In genomic region chr12:25093241-25093774, GRCm38 (mm10) we compare ENCODE assay signal across 8 mouse cellular contexts. TPM values are rescaled to one million over a fixed set of nuclear protein-coding genes. Genes with fewer than 3 reads are reported as not detected.
A peak's percentile ranks its signal among the peaks of the same experiment; 100 is the strongest.
DNase-seq lines count a peak whose midpoint lies in the region; ATAC-seq and TF ChIP-seq lines count a peak whose summit lies in the region.

No protein-coding gene starts in this region.

- ATAC-seq in embryonic facial prominence, embryonic 15.5 days (ENCODE audit: insufficient number of reproducible peaks, low FRiP score, low TSS enrichment, low read depth), result no peak
- ATAC-seq in stomach, embryonic 16.5 days (ENCODE audit: insufficient read depth, low FRiP score), result no peak

- peak overlapping the region; percentile 14 for H3K4me3 ChIP-seq in C2C12 (ENCODE audit: insufficient read depth, poor library complexity, severe bottlenecking)
- peak overlapping the region; percentile 39 for H3K4me3 ChIP-seq in embryonic facial prominence, embryonic 15.5 days (replicated peaks)
- peak overlapping the region; percentile 41 for H3K4me3 ChIP-seq in kidney, adult 2 months (ENCODE audit: insufficient read depth, low read depth, low read length)
- peak overlapping the region; percentile 46 for H3K4me3 ChIP-seq in stomach, embryonic 16.5 days (replicated peaks; ENCODE audit: low read length)

- peak; percentile 90 for TF ChIP-seq POLR2A in kidney, adult 2 months (IDR thresholded peaks at IDR 0.05; ENCODE audit: low read depth, low read length)

- H3K36me3 ChIP-seq in C2C12 (ENCODE audit: control insufficient read depth, insufficient read depth), result peaks cover 18% of the 10 kb centered on the region
- H3K36me3 ChIP-seq in embryonic facial prominence, embryonic 15.5 days, result no peaks in the 10 kb centered on the region
- no peaks in the 10 kb centered on the region for H3K36me3 ChIP-seq in kidney, adult 2 months (ENCODE audit: control insufficient read depth, insufficient read depth, low read length)
- no peaks in the 10 kb centered on the region for H3K36me3 ChIP-seq in stomach, embryonic 16.5 days (ENCODE audit: control insufficient read depth, insufficient read depth, low read length)

- no peaks in the 10 kb centered on the region for H3K27me3 ChIP-seq in C2C12 (ENCODE audit: control insufficient read depth, insufficient read depth, insufficient read length)
- H3K27me3 ChIP-seq in embryonic facial prominence, embryonic 15.5 days, result no peaks in the 10 kb centered on the region
- H3K27me3 ChIP-seq in kidney, adult 2 months (replicated peaks; ENCODE audit: control insufficient read depth, insufficient read depth, low read length), result no peaks in the 10 kb centered on the region
- H3K27me3 ChIP-seq in stomach, embryonic 16.5 days (ENCODE audit: control insufficient read depth, insufficient read depth, low read length), result no peaks in the 10 kb centered on the region

- H3ac ChIP-seq in C2C12 (ENCODE audit: control insufficient read depth, insufficient read length, low read depth), result peak overlapping the region; percentile 60

- no peaks in the 10 kb centered on the region for H3K9me3 ChIP-seq in embryonic facial prominence, embryonic 15.5 days (replicated peaks)
- no peaks in the 10 kb centered on the region for H3K9me3 ChIP-seq in stomach, embryonic 16.5 days (replicated peaks; ENCODE audit: control insufficient read depth, low read length)

- peaks cover 31% of the 10 kb centered on the region for H3K79me2 ChIP-seq in C2C12 (ENCODE audit: control insufficient read depth, insufficient read depth)

- WGBS in embryonic facial prominence, embryonic 15.5 days, result 12% methylated on average over 11 of the region's 11 CpGs
- WGBS in kidney, adult 2 months, result 14% methylated on average over 11 of the region's 11 CpGs
- 24% methylated on average over 11 of the region's 11 CpGs for WGBS in stomach, embryonic 16.5 days

- peak overlapping the region; percentile 51; the same call in 1 of the 2 replicates for H3K27ac ChIP-seq in embryonic facial prominence, embryonic 15.5 days (replicated peaks)
- peak overlapping the region; percentile 54 for H3K27ac ChIP-seq in kidney, adult 2 months (ENCODE audit: insufficient read depth, low read depth, low read length)
- peak overlapping the region; percentile 80 for H3K27ac ChIP-seq in stomach, embryonic 16.5 days (ENCODE audit: low read length)

- peaks cover 30% of the 10 kb centered on the region for H3K4me1 ChIP-seq in embryonic facial prominence, embryonic 15.5 days
- no peaks in the 10 kb centered on the region; the same call in 1 of the 2 replicates for H3K4me1 ChIP-seq in kidney, adult 2 months (ENCODE audit: control insufficient read depth, insufficient read depth, low read length)
- H3K4me1 ChIP-seq in stomach, embryonic 16.5 days (ENCODE audit: control insufficient read depth, insufficient read depth, low read length), result peaks cover 24% of the 10 kb centered on the region

- H3K4me2 ChIP-seq in embryonic facial prominence, embryonic 15.5 days (replicated peaks), result peak overlapping the region; percentile 57
- peak overlapping the region; percentile 80 for H3K4me2 ChIP-seq in stomach, embryonic 16.5 days (ENCODE audit: low read depth, low read length)

- H3K9ac ChIP-seq in embryonic facial prominence, embryonic 15.5 days, result no peak overlapping the region
- H3K9ac ChIP-seq in stomach, embryonic 16.5 days (ENCODE audit: low read length), result peak overlapping the region; percentile 68

- DNase-seq in cerebellum, adult 11-12 months, result peak; percentile 25
- DNase-seq in cerebellum, adult 11 months, result no peak
- DNase-seq in kidney, adult 2 months, result peak; percentile 89
- peak; percentile 17 for DNase-seq in lung, postnatal 10 days
- no peak for DNase-seq in layer of hippocampus, postnatal 25 days (ENCODE audit: extremely low spot score in 1 of 2, low spot score in 1 of 2)

- no peak for TF ChIP-seq CTCF in C2C12 (IDR thresholded peaks at IDR 0.05; ENCODE audit: control insufficient read depth, insufficient read depth, insufficient read length)
- TF ChIP-seq CTCF in kidney, adult 2 months (conservative IDR thresholded peaks at IDR 0.05; ENCODE audit: insufficient read depth, insufficient read length, low read depth, low read length), result no peak

- peaks cover 23% of the 10 kb centered on the region for H3K79me3 ChIP-seq in C2C12 (ENCODE audit: low read depth)

TF ChIP-seq in C2C12, 6 proteins besides CTCF, POLR2A, EP300 and RAD21:
- TF ChIP-seq USF1 (IDR thresholded peaks at IDR 0.05; ENCODE audit: low read depth) (no peak), CEBPB (IDR thresholded peaks at IDR 0.05; ENCODE audit: low read depth) (no peak), MYOD1 (IDR thresholded peaks at IDR 0.05; ENCODE audit: control insufficient read depth, insufficient read length, low read depth) (no peak), MYOG (IDR thresholded peaks at IDR 0.05; ENCODE audit: control insufficient read depth, extremely low read depth, insufficient read length) (no peak), FOSL1 (IDR thresholded peaks at IDR 0.05; ENCODE audit: insufficient read depth, low read length, poor library complexity, severe bottlenecking) (no peak), MAX (IDR thresholded peaks at IDR 0.05) (no peak)

RNA-seq across cellular contexts. Expression of gene Id2, which starts 3.6 kb away (rescaled TPM):
- polyA plus RNA-seq in C2C12 (2012; fragmentation: generic; extraction: Trizol), result 68.1 TPM
- polyA plus RNA-seq in embryonic facial prominence, embryonic 15.5 days (2015; fragmentation: Nextera tagmentation; extraction: Ambion mirVana), result 295 and 296 TPM in 2 replicates
- polyA plus RNA-seq in kidney, adult 2 months (2012; rRNA removed), result 476 and 599 TPM in 2 replicates
- polyA plus RNA-seq in stomach, embryonic 16.5 days (2015; fragmentation: Nextera tagmentation; extraction: Ambion mirVana), result 324 and 325 TPM in 2 replicates
- total RNA-seq in layer of hippocampus, postnatal 25 days (2021), result 100 to 1,000 TPM in 1 of 2 experiments, 10 to 100 TPM in 1; 91.6 to 124 TPM

Comparison
In these comparisons a context has a peak if more than half of its experiments do, and no peak if none do; other contexts are left out.
1. DNase-seq: peak in cerebellum, adult 11-12 months (single experiment), kidney, adult 2 months (single experiment) and lung, postnatal 10 days (single experiment); none in cerebellum, adult 11 months (single experiment) and layer of hippocampus, postnatal 25 days (0 of 2).
2. Peak in every context shown above with its lines, with median percentiles within 50 percentile points of each other: H3K4me3 ChIP-seq and H3K27ac ChIP-seq.